Mouse (Mus musculus): ENCODE measurements around the gene Gpd1l. TPM values are rescaled to one million over a fixed set of nuclear protein-coding genes. Genes with fewer than 3 reads are reported as not detected.

Gpd1l gene
- polyA plus RNA-seq, 1 experiment: 19.5 TPM

DNA sequence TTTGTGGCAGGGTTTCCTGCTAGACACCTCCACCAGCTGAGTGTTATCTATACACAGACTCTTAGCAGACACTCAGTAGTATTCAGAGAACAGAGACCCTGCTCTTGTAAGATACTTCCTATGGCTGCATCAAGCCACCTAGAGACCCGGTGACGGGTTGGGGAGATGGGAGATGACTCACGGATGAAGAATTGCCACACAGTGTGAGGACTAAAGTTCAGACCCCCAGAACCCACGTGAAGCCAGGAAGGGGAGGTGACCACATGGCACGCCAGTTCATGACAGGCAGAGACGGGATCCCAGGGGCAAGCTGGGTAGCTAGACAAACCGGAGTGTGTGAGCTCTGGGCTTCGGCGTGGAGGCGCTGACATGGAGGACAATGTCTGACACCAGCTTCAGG is 8.7 kb downstream of the Gpd1l start:
- H3K36me3 ChIP-seq (ENCODE audit: control insufficient read depth, insufficient read depth): no peaks in the 10 kb centered on the region
- H3K27me3 ChIP-seq (ENCODE audit: control insufficient read depth, insufficient read depth, insufficient read length): no peaks in the 10 kb centered on the region
- H3K4me3 ChIP-seq: no peak overlapping the region
- H3K79me2 ChIP-seq (ENCODE audit: control insufficient read depth, insufficient read depth): no peaks in the 10 kb centered on the region
- no peak overlapping the region for H3ac ChIP-seq (ENCODE audit: control insufficient read depth, insufficient read length)
- no peak for TF ChIP-seq MYOG (IDR thresholded peaks at IDR 0.05; ENCODE audit: control insufficient read depth in 1 of 3, insufficient read depth in 1 of 3, insufficient read length in 2 of 3, low read depth in 2 of 3)
- TF ChIP-seq POLR2AphosphoS2 (IDR thresholded peaks at IDR 0.05; ENCODE audit: insufficient read length, low read depth): no peak
- no peak for TF ChIP-seq REST (IDR thresholded peaks at IDR 0.05; ENCODE audit: insufficient read depth, insufficient read length)
- TF ChIP-seq SRF (IDR thresholded peaks at IDR 0.05; ENCODE audit: control insufficient read depth, insufficient read length, low read depth): no peak
- no peak for TF ChIP-seq USF1 (IDR thresholded peaks at IDR 0.05; ENCODE audit: low read depth)
- no peak for TF ChIP-seq POLR2A (IDR thresholded peaks at IDR 0.05; ENCODE audit: insufficient read length, low read depth)
- TF ChIP-seq MYOD1 (IDR thresholded peaks at IDR 0.05; ENCODE audit: control insufficient read depth in 1 of 3, insufficient read length in 2 of 3, low read depth in 2 of 3): no peak
- TF ChIP-seq TCF12 (IDR thresholded peaks at IDR 0.05; ENCODE audit: insufficient read depth, poor library complexity, severe bottlenecking): no peak
- TF ChIP-seq E2F4 (IDR thresholded peaks at IDR 0.05; ENCODE audit: insufficient read depth): no peak
- no peak for TF ChIP-seq CEBPB (IDR thresholded peaks at IDR 0.05; ENCODE audit: insufficient read depth, poor library complexity, severe bottlenecking)
- no peak for TF ChIP-seq TCF3 (IDR thresholded peaks at IDR 0.05; ENCODE audit: insufficient read length, low read depth)
- TF ChIP-seq MAX (IDR thresholded peaks at IDR 0.05; ENCODE audit: low read depth): no peak
- peak overlapping the region; percentile 30 for H3K4me2 ChIP-seq (ENCODE audit: low read depth)

DNA sequence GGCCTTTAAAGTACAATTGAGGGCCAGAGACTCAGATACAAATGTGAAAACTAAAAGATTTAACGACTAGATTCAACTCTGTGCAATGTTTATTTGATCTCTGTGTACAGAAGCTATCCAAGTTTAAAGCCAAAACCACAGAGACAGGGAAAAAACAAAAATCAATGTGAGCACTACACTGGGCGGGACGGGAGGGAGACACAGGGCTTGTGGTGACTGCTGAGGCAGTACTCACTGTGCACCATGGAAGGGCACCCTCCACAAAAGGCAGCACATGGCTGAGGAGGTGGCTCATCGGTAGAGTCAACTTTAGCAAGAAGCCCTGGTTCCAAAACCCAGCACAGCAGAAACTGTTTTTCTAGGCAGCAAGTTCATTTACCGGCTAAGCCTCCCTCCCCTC is 9.3 kb downstream of the Gpd1l start:
- Histone ChIP-seq H3ac (ENCODE audit: control insufficient read depth, insufficient read length) (no peak overlapping the region), H3K36me3 (ENCODE audit: control insufficient read depth, insufficient read depth) (no peaks in the 10 kb centered on the region), H3K4me2 (ENCODE audit: low read depth) (peak overlapping the region; percentile 5), H3K27me3 (ENCODE audit: control insufficient read depth, insufficient read depth, insufficient read length) (no peaks in the 10 kb centered on the region), H3K4me3 (no peak overlapping the region), H3K79me2 (ENCODE audit: control insufficient read depth, insufficient read depth) (no peaks in the 10 kb centered on the region)
- TF ChIP-seq POLR2A (IDR thresholded peaks at IDR 0.05; ENCODE audit: insufficient read length, low read depth) (no peak), MAX (IDR thresholded peaks at IDR 0.05; ENCODE audit: low read depth) (no peak), MYOG (IDR thresholded peaks at IDR 0.05; ENCODE audit: control insufficient read depth in 1 of 3, insufficient read depth in 1 of 3, insufficient read length in 2 of 3, low read depth in 2 of 3) (no peak), SRF (IDR thresholded peaks at IDR 0.05; ENCODE audit: control insufficient read depth, insufficient read length, low read depth) (no peak), POLR2AphosphoS2 (IDR thresholded peaks at IDR 0.05; ENCODE audit: insufficient read length, low read depth) (no peak), MYOD1 (IDR thresholded peaks at IDR 0.05; ENCODE audit: control insufficient read depth in 1 of 3, insufficient read length in 2 of 3, low read depth in 2 of 3) (no peak), TCF12 (IDR thresholded peaks at IDR 0.05; ENCODE audit: insufficient read depth, poor library complexity, severe bottlenecking) (no peak)

DNA sequence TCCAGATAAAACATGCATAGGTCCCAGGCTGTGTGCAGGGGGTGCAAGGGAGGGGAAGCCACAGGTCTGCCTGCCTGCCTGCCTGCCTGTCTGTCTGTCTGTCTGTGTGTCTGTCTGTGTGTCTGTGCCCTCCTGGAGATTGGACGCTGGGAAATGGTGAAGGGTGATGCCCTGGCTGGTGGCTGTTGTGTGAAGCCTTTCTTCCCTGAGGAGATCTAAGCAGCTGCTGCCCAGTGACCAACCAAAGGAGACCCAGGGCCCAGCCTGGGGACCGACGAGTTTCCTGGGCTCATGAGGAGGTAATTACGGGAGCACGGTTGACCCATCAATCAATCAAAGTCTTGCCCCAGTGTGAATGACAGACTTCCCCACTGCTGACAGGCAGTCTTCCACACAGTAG is 11.6 kb downstream of the Gpd1l start:
- H3K79me2 ChIP-seq (ENCODE audit: control insufficient read depth, insufficient read depth): no peaks in the 10 kb centered on the region
- H3K4me2 ChIP-seq (ENCODE audit: low read depth): no peak overlapping the region
- no peak overlapping the region for H3K4me3 ChIP-seq
- no peaks in the 10 kb centered on the region for H3K27me3 ChIP-seq (ENCODE audit: control insufficient read depth, insufficient read depth, insufficient read length)
- TF ChIP-seq SRF (IDR thresholded peaks at IDR 0.05; ENCODE audit: control insufficient read depth, insufficient read length, low read depth) (no peak), POLR2AphosphoS2 (IDR thresholded peaks at IDR 0.05; ENCODE audit: insufficient read length, low read depth) (no peak), MYOD1 (IDR thresholded peaks at IDR 0.05; ENCODE audit: control insufficient read depth in 1 of 3, insufficient read length in 2 of 3, low read depth in 2 of 3) (no peak), MYOG (IDR thresholded peaks at IDR 0.05; ENCODE audit: control insufficient read depth in 1 of 3, insufficient read depth in 1 of 3, insufficient read length in 2 of 3, low read depth in 2 of 3) (no peak), TCF12 (IDR thresholded peaks at IDR 0.05; ENCODE audit: insufficient read depth, poor library complexity, severe bottlenecking) (no peak), E2F4 (IDR thresholded peaks at IDR 0.05; ENCODE audit: insufficient read depth) (no peak), MAX (IDR thresholded peaks at IDR 0.05; ENCODE audit: low read depth) (no peak), USF1 (IDR thresholded peaks at IDR 0.05; ENCODE audit: low read depth) (no peak), TCF3 (IDR thresholded peaks at IDR 0.05; ENCODE audit: insufficient read length, low read depth) (no peak), POLR2A (IDR thresholded peaks at IDR 0.05; ENCODE audit: insufficient read length, low read depth) (no peak), REST (IDR thresholded peaks at IDR 0.05; ENCODE audit: insufficient read depth, insufficient read length) (no peak), CEBPB (IDR thresholded peaks at IDR 0.05; ENCODE audit: insufficient read depth, poor library complexity, severe bottlenecking) (no peak)
- H3ac ChIP-seq (ENCODE audit: control insufficient read depth, insufficient read length): no peak overlapping the region
- H3K36me3 ChIP-seq (ENCODE audit: control insufficient read depth, insufficient read depth): no peaks in the 10 kb centered on the region

DNA sequence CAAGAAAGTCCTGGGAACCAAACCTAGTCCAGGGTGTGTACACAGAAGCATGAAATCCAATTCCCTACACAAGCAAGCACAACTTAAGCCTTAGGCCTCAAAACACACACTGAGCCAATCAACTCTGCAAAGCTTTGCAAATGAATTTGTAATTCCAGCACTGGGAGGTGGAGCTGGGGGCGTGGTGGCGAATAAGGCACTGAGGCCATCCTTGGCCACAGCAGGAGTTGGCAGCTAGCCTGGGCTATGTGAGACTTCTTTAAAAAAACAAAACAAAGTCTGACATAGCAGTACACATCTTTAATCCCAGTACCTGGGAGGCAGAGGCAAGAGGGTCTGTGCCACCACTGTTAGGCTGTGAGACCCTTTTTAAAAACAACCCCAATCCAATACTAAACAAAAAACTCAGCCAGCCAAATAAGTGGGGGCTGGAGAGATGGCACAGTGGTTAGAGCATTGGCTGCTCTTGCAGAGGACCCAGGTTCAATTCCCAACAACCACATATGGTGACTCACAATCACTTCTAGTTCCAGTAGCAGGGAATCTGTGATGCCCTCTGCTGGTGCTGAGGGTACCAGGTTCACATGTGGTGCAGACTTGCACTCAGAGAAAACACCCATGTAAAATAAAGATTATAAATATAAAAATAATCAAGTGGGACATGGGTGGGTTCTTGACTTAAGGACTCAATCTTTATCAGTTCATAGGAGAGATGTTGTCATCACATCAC is 12.3 kb downstream of the Gpd1l start:
- H3K4me2 ChIP-seq (ENCODE audit: low read depth): no peak overlapping the region
- no peaks in the 10 kb centered on the region for H3K36me3 ChIP-seq (ENCODE audit: control insufficient read depth, insufficient read depth)
- H3K27me3 ChIP-seq (ENCODE audit: control insufficient read depth, insufficient read depth, insufficient read length): no peaks in the 10 kb centered on the region
- H3ac ChIP-seq (ENCODE audit: control insufficient read depth, insufficient read length): no peak overlapping the region
- no peaks in the 10 kb centered on the region for H3K79me2 ChIP-seq (ENCODE audit: control insufficient read depth, insufficient read depth)
- H3K4me3 ChIP-seq: no peak overlapping the region
- no peak for TF ChIP-seq MAX (IDR thresholded peaks at IDR 0.05; ENCODE audit: low read depth)
- no peak for TF ChIP-seq SRF (IDR thresholded peaks at IDR 0.05; ENCODE audit: control insufficient read depth, insufficient read length, low read depth)
- no peak for TF ChIP-seq TCF12 (IDR thresholded peaks at IDR 0.05; ENCODE audit: insufficient read depth, poor library complexity, severe bottlenecking)
- TF ChIP-seq E2F4 (IDR thresholded peaks at IDR 0.05; ENCODE audit: insufficient read depth): no peak
- no peak for TF ChIP-seq TCF3 (IDR thresholded peaks at IDR 0.05; ENCODE audit: insufficient read length, low read depth)
- TF ChIP-seq POLR2A (IDR thresholded peaks at IDR 0.05; ENCODE audit: insufficient read length, low read depth): no peak
- no peak for TF ChIP-seq POLR2AphosphoS2 (IDR thresholded peaks at IDR 0.05; ENCODE audit: insufficient read length, low read depth)
- no peak for TF ChIP-seq MYOD1 (IDR thresholded peaks at IDR 0.05; ENCODE audit: control insufficient read depth in 1 of 3, insufficient read length in 2 of 3, low read depth in 2 of 3)

Measured in myocyte (in vitro differentiated cells).